In genomic region chr2:154651363-154651762, GRCm38 (mm10) we compare ENCODE assay signal across 8 mouse cellular contexts. TPM values are rescaled to one million over a fixed set of nuclear protein-coding genes. Genes with fewer than 3 reads are reported as not detected.
DNase-seq lines count a peak whose midpoint lies in the region; ATAC-seq and TF ChIP-seq lines count a peak whose summit lies in the region.

TSS of gene Chmp4b (plus strand) at chr2:154651705.

- H3K27me3 ChIP-seq in spleen, adult 2 months (ENCODE audit: control insufficient read depth, insufficient read depth, low read length) = no peaks in the 10 kb centered on the region
- no peaks in the 10 kb centered on the region for H3K27me3 ChIP-seq in forebrain, embryonic 12.5 days
- no peaks in the 10 kb centered on the region for H3K27me3 ChIP-seq in megakaryocyte, embryonic 14.5 days (replicated peaks)

- 0 out of 2 replicates have a peak, but pooled peaks cover 2% of the 10 kb centered on the region for H3K4me1 ChIP-seq in spleen, adult 2 months (ENCODE audit: control insufficient read depth, insufficient read depth, insufficient read length)
- H3K4me1 ChIP-seq in forebrain, embryonic 12.5 days = peaks cover 6% of the 10 kb centered on the region
- peaks cover 12% of the 10 kb centered on the region for H3K4me1 ChIP-seq in megakaryocyte, embryonic 14.5 days

- TF ChIP-seq CTCF in spleen, adult 2 months (IDR thresholded peaks at IDR 0.05; ENCODE audit: extremely low read depth, insufficient read depth, insufficient read length, insufficient replicate concordance) = no peak

- TF ChIP-seq POLR2A in spleen, adult 2 months (IDR thresholded peaks at IDR 0.05; ENCODE audit: low read depth, low read length) = no peak

- WGBS in spleen, adult 2 months = 82% methylated on average over 8 of the region's 8 CpGs
- WGBS in forebrain, embryonic 12.5 days = 59% methylated on average over 8 of the region's 8 CpGs

- H3K4me2 ChIP-seq in forebrain, embryonic 12.5 days = no peak within 1 kb of the TSS

- H3K27ac ChIP-seq in spleen, adult 2 months (ENCODE audit: insufficient read depth, low read length) = no peak within 1 kb of the TSS
- H3K27ac ChIP-seq in forebrain, embryonic 12.5 days = no peak within 1 kb of the TSS

- DNase-seq in spleen, adult 2 months (ENCODE audit: low read depth in 1 of 2, low spot score in 2 of 2) = no peak
- no peak for DNase-seq in spleen, postnatal 14 days (ENCODE audit: low spot score in 2 of 2)
- DNase-seq in layer of hippocampus, postnatal 36 days = no peak
- no peak for DNase-seq in T-cell, adult 2 months (ENCODE audit: low spot score)
- DNase-seq in cerebellum, adult 8-10 months = no peak

- no peaks in the 10 kb centered on the region for H3K36me3 ChIP-seq in spleen, adult 2 months (ENCODE audit: control insufficient read depth, insufficient read depth, low read length)
- H3K36me3 ChIP-seq in forebrain, embryonic 12.5 days (replicated peaks) = 0 out of 2 replicates have a peak, but pooled peaks cover 7% of the 10 kb centered on the region
- H3K36me3 ChIP-seq in megakaryocyte, embryonic 14.5 days (replicated peaks; ENCODE audit: low read length) = peaks cover 6% of the 10 kb centered on the region

- H3K4me3 ChIP-seq in spleen, adult 2 months (ENCODE audit: extremely low read depth, insufficient read depth, insufficient read length) = no peak within 1 kb of the TSS
- H3K4me3 ChIP-seq in forebrain, embryonic 12.5 days (replicated peaks) = no peak within 1 kb of the TSS
- no peak within 1 kb of the TSS for H3K4me3 ChIP-seq in megakaryocyte, embryonic 14.5 days (replicated peaks)

- no peaks in the 10 kb centered on the region for H3K9me3 ChIP-seq in forebrain, embryonic 12.5 days
- H3K9me3 ChIP-seq in megakaryocyte, embryonic 14.5 days = peaks cover 12% of the 10 kb centered on the region

- no peak within 1 kb of the TSS for H3K9ac ChIP-seq in forebrain, embryonic 12.5 days

- ATAC-seq in forebrain, embryonic 12.5 days (ENCODE audit: low FRiP score) = no peak
- no peak for ATAC-seq in hematopoietic stem cell, adult 5-6 weeks (replicated peaks in 1 of 2; ENCODE audit: insufficient read depth in 1 of 2, low FRiP score in 2 of 2, low TSS enrichment in 1 of 2, low read depth in 1 of 2, poor library complexity in 2 of 2, severe bottlenecking in 2 of 2)

RNA-seq across cellular contexts. Expression of gene Chmp4b, which starts in this region (rescaled TPM):
- 52.8 and 63.3 TPM in 2 replicates for polyA plus RNA-seq in spleen, adult 2 months (2012; rRNA removed)
- polyA plus RNA-seq in forebrain, embryonic 12.5 days (2016; fragmentation: Nextera tagmentation; extraction: Ambion mirVana) = 20.9 and 21.8 TPM in 2 replicates
- 98.4 and 114 TPM in 2 replicates for total RNA-seq in hematopoietic stem cell, adult 5-6 weeks (2017)
- total RNA-seq in layer of hippocampus, postnatal 36 days (2021) = 100 to 1,000 TPM; 212 to 220 TPM
- polyA plus RNA-seq in megakaryocyte, embryonic 14.5 days (2012; ENCODE audit: insufficient read depth, low replicate concordance) = 131 and 221 TPM in 2 replicates
